Mouse (Mus musculus) brain, embryonic 14.5 days (tissue): ENCODE measurements around the gene Eya2.

Source experiments
- CTCF ChIP-seq: fragments of 200-500 bp; IDR thresholded peaks from 2 replicates; pipeline ENCODE4 v1.5.1; 2012; ENCODE audit warnings: inconsistent platforms, mild to moderate bottlenecking, moderate library complexity, borderline replicate concordance; ENCODE audit not compliant: insufficient read depth, insufficient read length; ENCODE audit errors: extremely low read depth
- POLR2A ChIP-seq: fragments of 200-500 bp; IDR thresholded peaks from 2 replicates; pipeline ENCODE4 v1.6.1; 2012; ENCODE audit warnings: mild to moderate bottlenecking, inconsistent platforms, borderline replicate concordance; ENCODE audit not compliant: poor library complexity, insufficient read depth, insufficient read length, severe bottlenecking; ENCODE audit errors: extremely low read depth

- TF ChIP-seq CTCF (no peak), POLR2A (no peak)
Observed at GRCm38 (mm10) chr2:165733701-165734100, 138.9 kb downstream of the Eya2 start.
